Mouse (Mus musculus): ENCODE measurements at regions not wholly inside any gene's neighbourhood (a gene's known extent, or its start where the extent isn't known, plus 50 kb on each side); places are given as distances from the start of the nearest gene placed in this dataset.

DNA sequence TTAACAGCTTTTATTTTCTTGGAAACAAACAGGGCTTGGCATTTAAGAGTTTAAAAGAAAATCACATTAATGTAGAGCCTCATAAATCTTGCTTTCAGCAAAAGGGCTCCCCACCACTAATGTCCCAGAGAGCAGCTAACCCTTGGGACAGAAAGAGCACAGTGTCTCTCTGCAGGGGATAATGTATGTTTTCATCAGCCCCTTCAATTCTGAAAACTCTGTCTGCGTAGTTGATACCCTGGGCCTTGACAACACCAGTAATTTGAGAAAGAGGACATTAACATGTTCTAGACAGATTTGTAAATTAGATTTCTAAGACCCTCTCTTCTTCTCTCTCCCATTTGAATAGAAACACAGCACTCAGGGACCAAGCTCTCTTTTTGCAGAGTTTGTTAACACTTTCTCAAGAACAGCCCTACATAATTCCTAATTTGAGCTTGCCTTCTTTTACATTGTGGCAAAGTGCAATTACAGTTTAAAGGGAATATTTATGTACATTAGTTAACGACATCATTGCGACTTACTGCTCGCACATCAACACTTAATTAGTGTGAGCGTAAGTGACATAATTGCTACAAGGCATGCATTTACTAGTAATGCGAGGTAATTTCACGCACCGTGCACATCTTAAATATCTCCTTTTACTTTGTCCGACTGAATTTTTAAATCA lies 444.7 kb downstream of the Psat1 start:
- Histone ChIP-seq H3ac (ENCODE audit: control insufficient read depth, insufficient read length) (no peak overlapping the region), H3K4me2 (ENCODE audit: low read depth) (no peak overlapping the region), H3K4me3 (no peak overlapping the region), H3K79me2 (ENCODE audit: control insufficient read depth, insufficient read depth) (no peaks in the 10 kb centered on the region), H3K27me3 (ENCODE audit: control insufficient read depth, insufficient read depth, insufficient read length) (no peaks in the 10 kb centered on the region), H3K36me3 (ENCODE audit: control insufficient read depth, insufficient read depth) (no peaks in the 10 kb centered on the region)
- TF ChIP-seq E2F4 (IDR thresholded peaks at IDR 0.05; ENCODE audit: insufficient read depth) (no peak), USF1 (IDR thresholded peaks at IDR 0.05; ENCODE audit: low read depth) (no peak), MYOG (IDR thresholded peaks at IDR 0.05; ENCODE audit: control insufficient read depth in 1 of 3, insufficient read depth in 1 of 3, insufficient read length in 2 of 3, low read depth in 2 of 3) (no peak), TCF12 (IDR thresholded peaks at IDR 0.05; ENCODE audit: insufficient read depth, poor library complexity, severe bottlenecking) (no peak), MAX (IDR thresholded peaks at IDR 0.05; ENCODE audit: low read depth) (no peak), POLR2AphosphoS2 (IDR thresholded peaks at IDR 0.05; ENCODE audit: insufficient read length, low read depth) (no peak), REST (IDR thresholded peaks at IDR 0.05; ENCODE audit: insufficient read depth, insufficient read length) (no peak), TCF3 (IDR thresholded peaks at IDR 0.05; ENCODE audit: insufficient read length, low read depth) (no peak), POLR2A (IDR thresholded peaks at IDR 0.05; ENCODE audit: insufficient read length, low read depth) (no peak), SRF (IDR thresholded peaks at IDR 0.05; ENCODE audit: control insufficient read depth, insufficient read length, low read depth) (no peak), MYOD1 (IDR thresholded peaks at IDR 0.05; ENCODE audit: control insufficient read depth in 1 of 3, insufficient read length in 2 of 3, low read depth in 2 of 3) (no peak), CEBPB (IDR thresholded peaks at IDR 0.05; ENCODE audit: insufficient read depth, poor library complexity, severe bottlenecking) (no peak)

DNA sequence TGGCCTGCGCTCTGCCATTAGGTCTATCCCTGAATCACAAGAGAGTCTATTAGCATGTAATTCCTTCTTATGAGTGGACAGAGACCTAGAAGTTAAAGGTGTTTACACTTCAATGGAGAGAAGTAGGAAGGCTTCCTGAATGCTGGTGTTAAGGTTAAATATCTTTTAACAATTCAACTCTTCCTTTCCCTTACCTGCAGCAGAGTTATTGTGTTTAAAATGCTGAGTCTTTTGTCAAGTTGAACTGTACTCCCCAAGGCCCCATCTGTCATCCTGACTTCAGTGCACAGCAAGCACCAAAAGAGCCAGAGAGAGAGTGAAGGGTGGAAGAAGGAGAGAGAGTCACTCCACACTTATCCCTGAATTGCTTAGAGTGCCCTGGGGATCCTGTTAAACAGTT lies 451.6 kb downstream of the Psat1 start:
- Histone ChIP-seq H3K4me3 (no peak overlapping the region), H3ac (ENCODE audit: control insufficient read depth, insufficient read length) (no peak overlapping the region), H3K79me2 (ENCODE audit: control insufficient read depth, insufficient read depth) (no peaks in the 10 kb centered on the region), H3K4me2 (ENCODE audit: low read depth) (no peak overlapping the region), H3K27me3 (ENCODE audit: control insufficient read depth, insufficient read depth, insufficient read length) (no peaks in the 10 kb centered on the region), H3K36me3 (ENCODE audit: control insufficient read depth, insufficient read depth) (no peaks in the 10 kb centered on the region)
- TF ChIP-seq MYOD1 (IDR thresholded peaks at IDR 0.05; ENCODE audit: control insufficient read depth in 1 of 3, insufficient read length in 2 of 3, low read depth in 2 of 3) = no peak
- TF ChIP-seq SRF (IDR thresholded peaks at IDR 0.05; ENCODE audit: control insufficient read depth, insufficient read length, low read depth) = no peak
- no peak for TF ChIP-seq MAX (IDR thresholded peaks at IDR 0.05; ENCODE audit: low read depth)
- TF ChIP-seq REST (IDR thresholded peaks at IDR 0.05; ENCODE audit: insufficient read depth, insufficient read length) = no peak
- no peak for TF ChIP-seq TCF3 (IDR thresholded peaks at IDR 0.05; ENCODE audit: insufficient read length, low read depth)
- no peak for TF ChIP-seq E2F4 (IDR thresholded peaks at IDR 0.05; ENCODE audit: insufficient read depth)
- no peak for TF ChIP-seq MYOG (IDR thresholded peaks at IDR 0.05; ENCODE audit: control insufficient read depth in 1 of 3, insufficient read depth in 1 of 3, insufficient read length in 2 of 3, low read depth in 2 of 3)

DNA sequence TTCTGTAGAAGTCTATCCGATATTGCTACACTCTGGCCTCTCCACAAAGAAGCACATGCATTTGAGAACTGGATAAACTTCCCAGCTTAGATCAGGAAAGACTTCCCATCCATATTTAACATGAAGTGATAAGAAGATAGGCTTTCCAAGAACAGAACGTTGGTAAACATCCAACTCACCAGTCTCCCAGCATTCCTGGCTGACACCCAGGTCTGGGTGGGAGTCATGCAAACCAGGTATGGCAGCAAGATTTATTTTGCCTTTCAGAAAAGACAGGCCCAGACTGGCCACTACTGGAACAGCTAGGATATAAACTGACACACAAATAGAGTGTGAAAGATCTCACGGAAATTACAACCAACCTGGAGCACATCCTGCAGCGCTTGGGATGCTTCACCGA lies 459.6 kb downstream of the Psat1 start:
- Histone ChIP-seq H3K4me3 (no peak overlapping the region), H3K27me3 (ENCODE audit: control insufficient read depth, insufficient read depth, insufficient read length) (no peaks in the 10 kb centered on the region), H3K4me2 (ENCODE audit: low read depth) (no peak overlapping the region), H3ac (ENCODE audit: control insufficient read depth, insufficient read length) (no peak overlapping the region), H3K36me3 (ENCODE audit: control insufficient read depth, insufficient read depth) (no peaks in the 10 kb centered on the region), H3K79me2 (ENCODE audit: control insufficient read depth, insufficient read depth) (no peaks in the 10 kb centered on the region)
- TF ChIP-seq TCF3 (IDR thresholded peaks at IDR 0.05; ENCODE audit: insufficient read length, low read depth) (no peak), E2F4 (IDR thresholded peaks at IDR 0.05; ENCODE audit: insufficient read depth) (no peak), MYOG (IDR thresholded peaks at IDR 0.05; ENCODE audit: control insufficient read depth in 1 of 3, insufficient read depth in 1 of 3, insufficient read length in 2 of 3, low read depth in 2 of 3) (no peak), POLR2A (IDR thresholded peaks at IDR 0.05; ENCODE audit: insufficient read length, low read depth) (no peak), MAX (IDR thresholded peaks at IDR 0.05; ENCODE audit: low read depth) (no peak), MYOD1 (IDR thresholded peaks at IDR 0.05; ENCODE audit: control insufficient read depth in 1 of 3, insufficient read length in 2 of 3, low read depth in 2 of 3) (no peak), TCF12 (IDR thresholded peaks at IDR 0.05; ENCODE audit: insufficient read depth, poor library complexity, severe bottlenecking) (no peak), POLR2AphosphoS2 (IDR thresholded peaks at IDR 0.05; ENCODE audit: insufficient read length, low read depth) (no peak)

DNA sequence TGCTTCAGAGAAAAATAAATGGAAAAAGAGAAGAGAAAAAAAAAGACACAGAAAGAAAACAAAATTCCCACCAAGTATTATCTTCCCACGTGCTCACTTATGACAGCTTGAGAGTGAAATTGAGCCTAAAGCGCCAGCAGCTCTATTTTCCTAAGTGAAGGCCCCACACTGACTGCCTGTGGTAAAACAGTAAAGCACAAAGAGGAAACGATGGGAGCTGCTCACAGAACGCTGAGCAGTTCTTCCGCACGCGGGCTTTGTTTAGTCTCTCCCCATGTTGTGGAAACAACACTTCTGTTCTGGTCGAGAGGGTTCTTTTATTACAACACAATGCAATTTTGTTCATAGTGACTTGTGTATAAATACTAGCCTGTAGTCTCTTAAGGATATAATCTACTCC lies 465.5 kb downstream of the Psat1 start:
- no peaks in the 10 kb centered on the region for H3K27me3 ChIP-seq (ENCODE audit: control insufficient read depth, insufficient read depth, insufficient read length)
- no peak for TF ChIP-seq SRF (IDR thresholded peaks at IDR 0.05; ENCODE audit: control insufficient read depth, insufficient read length, low read depth)
- no peak for TF ChIP-seq TCF12 (IDR thresholded peaks at IDR 0.05; ENCODE audit: insufficient read depth, poor library complexity, severe bottlenecking)
- no peak for TF ChIP-seq CEBPB (IDR thresholded peaks at IDR 0.05; ENCODE audit: insufficient read depth, poor library complexity, severe bottlenecking)
- TF ChIP-seq POLR2AphosphoS2 (IDR thresholded peaks at IDR 0.05; ENCODE audit: insufficient read length, low read depth) = no peak
- TF ChIP-seq POLR2A (IDR thresholded peaks at IDR 0.05; ENCODE audit: insufficient read length, low read depth) = no peak
- TF ChIP-seq USF1 (IDR thresholded peaks at IDR 0.05; ENCODE audit: low read depth) = no peak
- TF ChIP-seq REST (IDR thresholded peaks at IDR 0.05; ENCODE audit: insufficient read depth, insufficient read length) = no peak
- no peak for TF ChIP-seq MYOD1 (IDR thresholded peaks at IDR 0.05; ENCODE audit: control insufficient read depth in 1 of 3, insufficient read length in 2 of 3, low read depth in 2 of 3)
- no peak for TF ChIP-seq MYOG (IDR thresholded peaks at IDR 0.05; ENCODE audit: control insufficient read depth in 1 of 3, insufficient read depth in 1 of 3, insufficient read length in 2 of 3, low read depth in 2 of 3)
- no peak for TF ChIP-seq TCF3 (IDR thresholded peaks at IDR 0.05; ENCODE audit: insufficient read length, low read depth)
- no peak for TF ChIP-seq E2F4 (IDR thresholded peaks at IDR 0.05; ENCODE audit: insufficient read depth)
- TF ChIP-seq MAX (IDR thresholded peaks at IDR 0.05; ENCODE audit: low read depth) = no peak
- no peak overlapping the region for H3K4me3 ChIP-seq
- H3ac ChIP-seq (ENCODE audit: control insufficient read depth, insufficient read length) = no peak overlapping the region
- H3K79me2 ChIP-seq (ENCODE audit: control insufficient read depth, insufficient read depth) = no peaks in the 10 kb centered on the region
- no peaks in the 10 kb centered on the region for H3K36me3 ChIP-seq (ENCODE audit: control insufficient read depth, insufficient read depth)
- no peak overlapping the region for H3K4me2 ChIP-seq (ENCODE audit: low read depth)
